Mouse (Mus musculus): ENCODE results near the gene Gm20721. TPM values are rescaled to one million over a fixed set of nuclear protein-coding genes. Genes with fewer than 3 reads are reported as not detected.
"Not testable (repeated sequence)": the region's sequence is repeated elsewhere in the genome, so short reads cannot be mapped to it uniquely, and the experiment has no call there.

Gm20721 gene
- 11.4 and 13.5 TPM in 2 replicates for polyA plus RNA-seq (2015; fragmentation: Nextera tagmentation; extraction: Ambion mirVana)

DNA sequence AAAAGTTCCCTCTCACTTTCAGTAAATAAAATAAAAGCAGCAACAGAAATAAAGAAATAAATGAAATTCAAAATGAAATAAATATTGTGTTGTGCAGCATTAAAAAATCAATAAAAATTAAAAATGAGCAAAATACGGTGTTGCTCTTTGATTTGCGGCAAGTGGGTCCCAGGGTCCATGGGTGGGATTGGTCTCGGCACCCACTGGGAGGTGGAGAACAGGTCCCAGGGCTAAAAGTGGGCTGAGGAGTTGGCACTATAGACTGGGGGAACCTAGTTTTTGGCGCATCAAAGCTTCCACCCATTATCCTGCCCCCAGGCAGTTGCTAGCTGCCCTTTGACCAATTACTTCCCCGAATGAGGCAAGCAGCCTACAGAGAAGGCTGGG lies at the start of gene Gm20721:
Gene Gm20721 (minus strand): TSS at position 101 of the 387 bp plus-strand sequence.
- H3K27me3 ChIP-seq (replicated peaks; ENCODE audit: control insufficient read depth, insufficient read depth, low read length), result no peaks in the 10 kb centered on the region
- peaks cover 25% of the 10 kb centered on the region for H3K4me1 ChIP-seq (replicated peaks; ENCODE audit: control insufficient read depth, insufficient read depth, low read length)
- no peak within 1 kb of the TSS for H3K27ac ChIP-seq (ENCODE audit: low read length)
- 99% methylated on average over 5 of the region's 5 CpGs for WGBS
- no peak within 1 kb of the TSS for H3K4me2 ChIP-seq (ENCODE audit: low read length)
- no peak within 1 kb of the TSS for H3K4me3 ChIP-seq (replicated peaks; ENCODE audit: low read length)
- peaks cover 24% of the 10 kb centered on the region for H3K36me3 ChIP-seq (ENCODE audit: control insufficient read depth, insufficient read depth)
- H3K9ac ChIP-seq (replicated peaks; ENCODE audit: low read depth, low read length), result no peak within 1 kb of the TSS
- no peak for ATAC-seq
- no peaks in the 10 kb centered on the region for H3K9me3 ChIP-seq (ENCODE audit: control insufficient read depth, low read length)

DNA sequence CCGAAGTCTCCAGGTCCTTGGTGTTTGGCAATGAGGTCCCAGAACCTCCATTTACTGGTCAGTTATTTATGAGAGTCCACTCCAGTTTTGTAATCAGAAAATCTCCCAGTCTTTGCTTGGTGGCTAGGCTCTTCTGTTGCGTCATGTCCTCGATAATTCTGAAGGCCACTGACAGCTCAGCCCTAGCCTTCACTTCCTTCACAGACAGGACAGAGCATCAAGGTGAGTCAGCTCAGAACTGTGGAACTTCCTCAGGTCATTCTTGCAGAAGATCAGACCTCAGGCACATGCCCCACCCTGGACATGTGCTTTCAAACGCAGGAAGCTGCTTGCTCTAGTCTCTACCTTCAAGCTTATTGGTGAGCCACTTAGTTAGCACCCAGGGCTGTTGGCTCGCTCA lies 46.9 kb upstream of the Gm20721 start:
- H3K9ac ChIP-seq (replicated peaks; ENCODE audit: low read depth, low read length), result no peak overlapping the region
- 85% methylated on average over 5 of the region's 5 CpGs for WGBS
- no peak for ATAC-seq
- H3K27me3 ChIP-seq (replicated peaks; ENCODE audit: control insufficient read depth, insufficient read depth, low read length), result no peaks in the 10 kb centered on the region
- H3K36me3 ChIP-seq (ENCODE audit: control insufficient read depth, insufficient read depth), result no peaks in the 10 kb centered on the region
- no peak overlapping the region for H3K4me2 ChIP-seq (ENCODE audit: low read length)
- H3K27ac ChIP-seq (ENCODE audit: low read length), result no peak overlapping the region
- peaks cover 8% of the 10 kb centered on the region; the same call in 1 of the 2 replicates for H3K9me3 ChIP-seq (ENCODE audit: control insufficient read depth, low read length)
- no peaks in the 10 kb centered on the region for H3K4me1 ChIP-seq (replicated peaks; ENCODE audit: control insufficient read depth, insufficient read depth, low read length)
- H3K4me3 ChIP-seq (replicated peaks; ENCODE audit: low read length), result no peak overlapping the region

DNA sequence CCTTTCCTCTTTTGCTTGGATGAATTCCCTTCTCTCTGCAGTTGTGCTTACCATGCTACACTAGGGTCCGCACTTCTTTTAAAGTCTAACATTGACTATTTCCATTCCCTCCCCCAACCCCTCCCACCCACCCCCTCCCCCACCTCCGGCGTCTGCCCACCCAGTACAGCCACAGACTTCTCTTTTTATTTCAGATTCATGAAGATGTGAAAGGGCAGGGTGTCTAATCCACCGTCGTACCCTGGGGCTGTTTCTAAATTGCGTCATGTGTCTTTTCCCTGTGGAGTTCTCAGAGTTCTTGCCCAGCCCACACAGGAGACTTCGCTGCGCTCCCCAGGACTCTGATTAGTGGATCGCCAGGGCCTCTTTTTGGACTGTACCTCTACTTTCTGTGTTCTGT lies 46.0 kb upstream of the Gm20721 start:
- no peak for ATAC-seq
- no peak overlapping the region for H3K4me2 ChIP-seq (ENCODE audit: low read length)
- no peak overlapping the region for H3K9ac ChIP-seq (replicated peaks; ENCODE audit: low read depth, low read length)
- WGBS, result 46% methylated on average over 9 of the region's 9 CpGs
- no peaks in the 10 kb centered on the region for H3K4me1 ChIP-seq (replicated peaks; ENCODE audit: control insufficient read depth, insufficient read depth, low read length)
- no peaks in the 10 kb centered on the region for H3K36me3 ChIP-seq (ENCODE audit: control insufficient read depth, insufficient read depth)
- H3K9me3 ChIP-seq (ENCODE audit: control insufficient read depth, low read length), result peaks cover 8% of the 10 kb centered on the region; the same call in 1 of the 2 replicates
- no peak overlapping the region for H3K27ac ChIP-seq (ENCODE audit: low read length)
- H3K27me3 ChIP-seq (replicated peaks; ENCODE audit: control insufficient read depth, insufficient read depth, low read length), result no peaks in the 10 kb centered on the region
- H3K4me3 ChIP-seq (replicated peaks; ENCODE audit: low read length), result no peak overlapping the region

DNA sequence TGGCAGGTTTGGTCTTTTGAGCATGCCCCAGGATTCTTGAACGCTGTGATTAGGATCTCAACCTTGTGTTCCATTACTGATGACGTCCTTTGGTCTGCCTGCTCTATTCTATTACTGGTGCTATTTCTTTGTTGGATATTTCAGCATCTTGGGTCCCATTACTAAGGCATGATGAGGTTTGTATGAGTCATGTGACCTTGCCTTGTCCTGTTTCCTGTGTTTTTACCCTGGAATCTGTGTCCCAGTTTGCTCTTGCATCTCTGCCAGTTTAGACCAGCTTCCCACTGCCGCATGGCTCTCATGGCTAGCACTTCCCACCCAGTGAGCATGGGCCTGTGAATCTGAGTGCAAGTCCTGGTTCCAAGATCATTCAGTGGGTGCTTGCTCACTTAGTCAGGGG lies 45.4 kb upstream of the Gm20721 start:
- no peaks in the 10 kb centered on the region for H3K4me1 ChIP-seq (replicated peaks; ENCODE audit: control insufficient read depth, insufficient read depth, low read length)
- ATAC-seq, result no peak
- H3K9me3 ChIP-seq (ENCODE audit: control insufficient read depth, low read length), result peaks cover 8% of the 10 kb centered on the region; the same call in 1 of the 2 replicates
- H3K36me3 ChIP-seq (ENCODE audit: control insufficient read depth, insufficient read depth), result no peaks in the 10 kb centered on the region
- no peak overlapping the region for H3K9ac ChIP-seq (replicated peaks; ENCODE audit: low read depth, low read length)
- no peaks in the 10 kb centered on the region for H3K27me3 ChIP-seq (replicated peaks; ENCODE audit: control insufficient read depth, insufficient read depth, low read length)
- WGBS, result 93% methylated on average over 3 of the region's 3 CpGs
- H3K27ac ChIP-seq (ENCODE audit: low read length), result no peak overlapping the region
- no peak overlapping the region for H3K4me2 ChIP-seq (ENCODE audit: low read length)
- no peak overlapping the region for H3K4me3 ChIP-seq (replicated peaks; ENCODE audit: low read length)

DNA sequence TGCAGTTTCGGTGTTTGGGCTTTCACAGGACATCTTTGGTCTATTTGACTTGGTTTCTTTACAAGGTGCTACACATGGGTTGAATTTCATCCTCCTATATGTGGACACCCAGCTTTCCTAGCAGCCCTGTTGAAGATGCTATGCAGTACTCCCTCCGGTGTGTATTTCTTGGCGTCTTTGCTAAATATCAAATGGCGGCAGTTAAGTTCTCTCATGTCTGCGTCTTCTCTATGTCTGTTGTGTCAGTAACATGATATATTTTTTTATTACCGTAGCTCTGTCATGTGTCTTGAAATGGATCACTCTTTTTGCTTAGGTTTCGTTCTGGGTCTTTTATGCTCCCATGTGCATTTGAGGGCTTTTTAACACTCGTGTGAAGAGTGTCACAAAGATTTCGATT lies 34.5 kb upstream of the Gm20721 start:
- Histone ChIP-seq H3K36me3 (ENCODE audit: control insufficient read depth, insufficient read depth) (no peaks in the 10 kb centered on the region), H3K4me2 (ENCODE audit: low read length) (no peak overlapping the region), H3K27ac (ENCODE audit: low read length) (no peak overlapping the region), H3K4me1 (replicated peaks; ENCODE audit: control insufficient read depth, insufficient read depth, low read length) (no peaks in the 10 kb centered on the region), H3K4me3 (replicated peaks; ENCODE audit: low read length) (no peak overlapping the region), H3K9me3 (ENCODE audit: control insufficient read depth, low read length) (no peaks in the 10 kb centered on the region), H3K9ac (replicated peaks; ENCODE audit: low read depth, low read length) (no peak overlapping the region), H3K27me3 (replicated peaks; ENCODE audit: control insufficient read depth, insufficient read depth, low read length) (no peaks in the 10 kb centered on the region)
- ATAC-seq, result no peak
- 94% methylated on average over 9 of the region's 9 CpGs for WGBS

DNA sequence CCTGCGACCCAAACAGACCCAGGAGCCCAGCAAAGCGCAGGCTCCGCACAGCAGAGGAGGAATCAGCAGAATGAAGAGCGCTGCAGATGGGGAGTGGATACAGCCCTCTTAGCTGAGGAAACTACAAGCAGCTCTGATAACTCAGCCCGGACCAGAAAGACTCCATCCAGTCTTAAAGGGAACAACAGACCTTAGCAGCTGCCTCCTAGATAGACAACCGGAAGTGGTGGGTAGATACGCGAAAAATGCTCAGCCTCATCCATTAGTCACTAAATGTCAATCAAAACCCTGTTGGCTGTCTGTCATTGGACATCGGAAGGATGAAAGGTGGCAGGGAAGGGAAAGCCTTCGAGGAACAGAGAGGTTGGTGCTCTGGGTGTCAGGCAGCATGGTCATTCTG lies 20.1 kb upstream of the Gm20721 start:
- Histone ChIP-seq H3K9me3 (ENCODE audit: control insufficient read depth, low read length) (no peaks in the 10 kb centered on the region), H3K27ac (ENCODE audit: low read length) (no peak overlapping the region), H3K4me2 (ENCODE audit: low read length) (no peak overlapping the region), H3K4me1 (replicated peaks; ENCODE audit: control insufficient read depth, insufficient read depth, low read length) (no peaks in the 10 kb centered on the region), H3K27me3 (replicated peaks; ENCODE audit: control insufficient read depth, insufficient read depth, low read length) (no peaks in the 10 kb centered on the region), H3K4me3 (replicated peaks; ENCODE audit: low read length) (no peak overlapping the region), H3K9ac (replicated peaks; ENCODE audit: low read depth, low read length) (no peak overlapping the region), H3K36me3 (ENCODE audit: control insufficient read depth, insufficient read depth) (no peaks in the 10 kb centered on the region)
- WGBS, result 89% methylated on average over 10 of the region's 10 CpGs
- no peak for ATAC-seq

DNA sequence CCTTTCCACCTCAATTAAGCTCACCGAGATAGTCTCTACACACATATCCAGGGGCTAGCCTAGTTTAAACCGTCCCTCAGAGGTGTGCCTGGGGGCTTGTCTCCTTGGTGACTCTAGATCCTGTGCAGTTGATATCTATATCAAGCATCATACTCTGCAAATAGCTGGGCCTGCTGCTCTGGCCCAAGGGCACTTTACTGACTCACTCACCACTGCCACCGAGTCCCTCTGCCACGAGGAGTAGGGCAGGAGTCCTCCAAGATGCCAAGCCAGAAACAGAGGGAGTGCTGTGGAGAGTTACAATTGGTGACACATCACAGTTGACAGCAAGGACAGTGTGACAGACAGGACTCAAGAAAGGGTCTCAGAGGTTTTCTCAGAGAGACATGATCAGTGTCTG lies 13.1 kb upstream of the Gm20721 start:
- no peaks in the 10 kb centered on the region for H3K27me3 ChIP-seq (replicated peaks; ENCODE audit: control insufficient read depth, insufficient read depth, low read length)
- no peak for ATAC-seq
- 82% methylated on average over 4 of the region's 4 CpGs for WGBS

DNA sequence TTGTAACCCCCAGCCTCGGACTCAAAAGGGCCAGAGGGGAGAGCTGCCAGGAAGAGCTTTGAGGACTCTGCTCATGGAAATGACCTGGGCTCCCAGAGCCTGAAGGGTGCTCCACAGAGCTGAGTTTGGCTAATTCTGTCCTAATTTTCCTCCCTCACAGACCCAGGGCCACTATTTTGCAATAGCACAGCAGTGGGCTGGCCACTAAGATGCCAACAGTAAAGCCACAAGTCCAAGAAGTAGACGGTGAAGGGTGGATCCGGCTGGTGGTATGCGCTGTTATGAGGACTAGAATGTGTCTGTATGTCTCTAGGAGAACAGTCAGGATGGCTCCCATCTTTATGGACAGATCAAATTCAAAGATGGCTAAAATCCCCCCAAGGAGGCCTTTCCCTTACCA lies 12.0 kb upstream of the Gm20721 start:
- H3K9ac ChIP-seq (replicated peaks; ENCODE audit: low read depth, low read length), result no peak overlapping the region
- no peaks in the 10 kb centered on the region for H3K4me1 ChIP-seq (replicated peaks; ENCODE audit: control insufficient read depth, insufficient read depth, low read length)
- no peak overlapping the region for H3K4me3 ChIP-seq (replicated peaks; ENCODE audit: low read length)
- WGBS, result 94% methylated on average over 4 of the region's 4 CpGs
- no peak overlapping the region for H3K27ac ChIP-seq (ENCODE audit: low read length)
- no peaks in the 10 kb centered on the region for H3K27me3 ChIP-seq (replicated peaks; ENCODE audit: control insufficient read depth, insufficient read depth, low read length)
- no peak for ATAC-seq
- H3K4me2 ChIP-seq (ENCODE audit: low read length), result no peak overlapping the region
- H3K36me3 ChIP-seq (ENCODE audit: control insufficient read depth, insufficient read depth), result no peaks in the 10 kb centered on the region
- no peaks in the 10 kb centered on the region for H3K9me3 ChIP-seq (ENCODE audit: control insufficient read depth, low read length)

More for the DNA sequence above, 13.1 kb upstream of the Gm20721 start:
- H3K9me3 ChIP-seq (ENCODE audit: control insufficient read depth, low read length), result no peaks in the 10 kb centered on the region
- H3K27ac ChIP-seq (ENCODE audit: low read length), result no peak overlapping the region
- no peak overlapping the region for H3K4me3 ChIP-seq (replicated peaks; ENCODE audit: low read length)
- H3K4me2 ChIP-seq (ENCODE audit: low read length), result no peak overlapping the region
- no peaks in the 10 kb centered on the region for H3K4me1 ChIP-seq (replicated peaks; ENCODE audit: control insufficient read depth, insufficient read depth, low read length)
- no peaks in the 10 kb centered on the region for H3K36me3 ChIP-seq (ENCODE audit: control insufficient read depth, insufficient read depth)
- no peak overlapping the region for H3K9ac ChIP-seq (replicated peaks; ENCODE audit: low read depth, low read length)

DNA sequence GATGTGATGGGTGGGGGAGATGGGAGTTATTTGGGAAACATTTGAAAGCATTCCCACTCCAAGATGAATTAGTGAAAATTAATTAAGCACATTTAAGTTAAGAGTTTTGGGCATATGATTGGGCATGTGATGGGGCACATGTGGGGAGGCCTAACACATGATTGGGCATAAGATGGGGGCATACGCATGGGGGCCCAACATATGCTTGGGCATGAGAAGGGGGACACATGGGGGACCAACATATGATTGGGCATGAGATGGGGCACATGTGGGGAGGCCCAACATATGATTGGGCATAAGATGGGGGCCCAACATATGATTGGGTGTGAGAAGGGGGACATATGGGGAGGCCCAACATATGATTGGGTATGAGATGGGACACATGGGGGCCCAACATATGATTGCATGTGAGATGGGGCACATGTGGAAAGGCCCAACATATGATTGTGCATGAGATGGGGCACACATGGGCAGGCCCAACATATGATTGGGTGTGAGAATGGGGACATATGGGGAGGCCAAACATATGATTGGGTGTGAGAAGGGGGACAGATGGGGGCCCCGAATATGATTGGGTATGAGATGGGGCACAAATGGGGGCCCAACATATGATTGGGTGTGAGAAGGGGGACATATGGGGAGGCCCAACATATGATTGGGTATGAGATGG lies 622 bp upstream of the Gm20721 start:
- 100% methylated on average over 2 of the region's 2 CpGs for WGBS
- not testable (repeated sequence) for H3K9ac ChIP-seq (replicated peaks; ENCODE audit: low read depth, low read length); H3K4me3 ChIP-seq (replicated peaks; ENCODE audit: low read length); H3K9me3 ChIP-seq (ENCODE audit: control insufficient read depth, low read length); H3K27ac ChIP-seq (ENCODE audit: low read length); H3K4me2 ChIP-seq (ENCODE audit: low read length); H3K27me3 ChIP-seq (replicated peaks; ENCODE audit: control insufficient read depth, insufficient read depth, low read length); ATAC-seq
- Histone ChIP-seq H3K4me1 (replicated peaks; ENCODE audit: control insufficient read depth, insufficient read depth, low read length) (peaks cover 25% of the 10 kb centered on the region), H3K36me3 (ENCODE audit: control insufficient read depth, insufficient read depth) (peaks cover 24% of the 10 kb centered on the region)

DNA sequence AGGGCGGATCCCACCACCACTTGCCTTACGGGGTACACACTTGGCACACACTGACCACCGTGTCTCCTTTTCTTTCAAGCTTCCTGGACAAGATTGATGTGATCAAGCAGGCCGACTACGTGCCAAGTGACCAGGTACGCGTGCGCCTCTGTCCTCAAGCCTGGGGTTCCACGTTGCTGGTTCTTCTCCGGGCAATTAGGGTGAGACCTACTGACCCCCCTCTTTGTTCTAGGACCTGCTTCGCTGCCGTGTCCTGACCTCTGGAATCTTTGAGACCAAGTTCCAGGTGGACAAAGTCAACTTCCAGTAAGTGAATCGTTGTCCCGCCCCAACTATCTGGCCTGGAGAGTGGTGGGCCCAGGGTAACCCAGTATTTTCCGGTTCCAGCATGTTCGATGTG lies 1.5 kb downstream of the Gm20721 start:
- Histone ChIP-seq H3K27ac (ENCODE audit: low read length) (peak overlapping the region; percentile 31), H3K36me3 (ENCODE audit: control insufficient read depth, insufficient read depth) (peaks cover 24% of the 10 kb centered on the region), H3K4me2 (ENCODE audit: low read length) (no peak overlapping the region), H3K4me3 (replicated peaks; ENCODE audit: low read length) (no peak overlapping the region), H3K27me3 (replicated peaks; ENCODE audit: control insufficient read depth, insufficient read depth, low read length) (no peaks in the 10 kb centered on the region), H3K9me3 (ENCODE audit: control insufficient read depth, low read length) (no peaks in the 10 kb centered on the region), H3K4me1 (replicated peaks; ENCODE audit: control insufficient read depth, insufficient read depth, low read length) (peaks cover 28% of the 10 kb centered on the region), H3K9ac (replicated peaks; ENCODE audit: low read depth, low read length) (no peak overlapping the region)
- WGBS, result 93% methylated on average over 16 of the region's 16 CpGs
- no peak for ATAC-seq
